Mouse (Mus musculus): Measurements from ENCODE around the gene Gata1.
"Not testable (repeated sequence)": the region's sequence is repeated elsewhere in the genome, so short reads cannot be mapped to it uniquely, and the experiment has no call there.

Gene Gata1

GRCm38 (mm10) chrX:7977892-7978291 lies at the start of gene Gata1:
Gene Gata1, minus strand, starts transcription at chrX:7978071.
- no peak for ATAC-seq (ENCODE audit: low TSS enrichment)

DNA sequence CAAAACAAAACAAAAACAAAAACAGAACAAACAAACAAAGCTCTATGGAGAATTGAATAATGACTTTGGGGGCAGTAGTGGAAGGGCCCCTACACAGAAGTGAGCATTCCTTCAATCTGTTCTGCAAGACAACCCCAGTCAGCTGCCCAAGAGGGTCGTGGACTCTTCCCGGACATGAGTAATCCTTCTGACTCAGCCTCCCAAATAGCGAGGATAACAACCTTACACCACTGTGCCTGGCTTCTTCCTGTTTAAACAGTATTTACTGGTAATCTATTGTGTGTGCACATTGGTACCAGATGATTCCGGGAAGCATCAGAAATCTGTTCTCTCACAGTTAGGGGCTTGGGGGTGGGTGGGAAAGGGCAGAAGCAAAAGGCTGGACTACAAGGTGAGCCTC lies 48.9 kb upstream of the Gata1 start:
- no peak for ATAC-seq (ENCODE audit: low TSS enrichment)

- ATAC-seq (ENCODE audit: low TSS enrichment) = no peak
Measured at GRCm38 (mm10) chrX:8024795-8025194, 46.9 kb upstream of the Gata1 start.

GRCm38 (mm10) chrX:8020111-8020778 lies 42.4 kb upstream of the Gata1 start:
- no peak for ATAC-seq (ENCODE audit: low TSS enrichment)

- ATAC-seq (ENCODE audit: low TSS enrichment) = no peak
Measured at GRCm38 (mm10) chrX:8018286-8018685, 40.4 kb upstream of the Gata1 start, which contains the start of gene Glod5. Gene Glod5, minus strand, starts transcription at chrX:8018492.

DNA sequence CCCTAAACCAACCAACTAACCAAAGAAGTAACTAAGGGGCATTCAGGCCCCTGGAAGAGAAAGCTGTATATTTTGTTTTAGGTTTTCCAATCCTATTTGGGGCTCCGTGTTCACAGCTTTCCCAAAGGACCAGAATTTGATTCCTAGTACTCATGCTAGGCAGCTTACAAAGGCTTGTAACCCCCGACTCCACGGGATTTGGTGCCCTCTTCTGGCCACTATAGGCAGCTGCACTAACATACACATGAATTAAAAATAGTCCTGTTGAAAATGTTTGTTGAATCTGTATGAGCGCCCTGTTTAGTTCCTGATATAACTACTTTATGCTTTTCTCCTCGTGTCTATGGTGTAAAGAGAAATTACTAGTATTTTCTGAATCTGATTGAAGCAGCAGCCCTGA lies 39.3 kb upstream of the Gata1 start:
- ATAC-seq (ENCODE audit: low TSS enrichment) = peak; percentile 55; the same call in 1 of the 2 replicates

GRCm38 (mm10) chrX:8015675-8016074 lies 37.8 kb upstream of the Gata1 start:
- not testable (repeated sequence) for ATAC-seq (ENCODE audit: low TSS enrichment)

GRCm38 (mm10) chrX:8013569-8014314 lies 35.9 kb upstream of the Gata1 start:
- no peak for ATAC-seq (ENCODE audit: low TSS enrichment)

DNA sequence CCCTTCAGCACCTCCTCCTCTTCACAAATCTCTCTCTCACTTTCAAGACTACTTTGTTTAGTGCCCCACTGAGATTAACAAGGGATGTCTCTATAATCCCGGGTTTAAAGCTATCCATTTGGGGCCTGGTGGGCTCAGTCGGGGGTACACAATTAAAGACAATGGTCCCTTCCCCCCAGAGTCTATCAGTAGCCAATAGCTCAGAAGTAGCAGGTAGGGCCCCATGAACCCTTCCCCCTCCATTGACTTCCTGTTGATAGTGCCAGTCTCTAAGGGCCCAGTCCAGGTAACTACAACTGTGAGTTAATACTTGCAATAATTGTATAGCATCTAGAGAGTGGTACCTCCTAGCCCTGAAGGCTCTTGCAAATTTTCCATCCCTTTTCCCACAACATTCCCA lies 35.3 kb upstream of the Gata1 start:
- no peak for ATAC-seq (ENCODE audit: low TSS enrichment)

DNA sequence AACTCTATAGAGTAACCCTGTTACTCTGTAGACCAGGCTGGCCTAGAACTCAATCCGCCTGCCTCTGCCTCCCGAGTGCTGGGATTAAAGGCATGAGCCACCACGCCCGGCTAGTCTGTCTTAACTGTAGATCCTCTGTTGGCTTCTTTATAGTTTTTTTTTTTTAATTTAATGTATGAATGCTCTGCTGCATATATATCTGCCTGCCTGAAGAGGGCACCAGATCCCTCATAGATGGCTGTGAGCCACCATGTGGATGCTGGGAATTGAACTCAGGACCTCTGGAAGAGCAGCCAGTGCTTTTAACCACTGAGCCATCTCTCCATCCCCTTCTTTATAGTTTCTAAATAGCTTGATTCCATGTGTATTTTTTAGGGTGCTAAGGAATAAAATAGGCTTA lies 31.5 kb upstream of the Gata1 start:
- not testable (repeated sequence) for ATAC-seq (ENCODE audit: low TSS enrichment)

- no peak for ATAC-seq (ENCODE audit: low TSS enrichment)
Measured at GRCm38 (mm10) chrX:8008543-8008942, 30.7 kb upstream of the Gata1 start.

DNA sequence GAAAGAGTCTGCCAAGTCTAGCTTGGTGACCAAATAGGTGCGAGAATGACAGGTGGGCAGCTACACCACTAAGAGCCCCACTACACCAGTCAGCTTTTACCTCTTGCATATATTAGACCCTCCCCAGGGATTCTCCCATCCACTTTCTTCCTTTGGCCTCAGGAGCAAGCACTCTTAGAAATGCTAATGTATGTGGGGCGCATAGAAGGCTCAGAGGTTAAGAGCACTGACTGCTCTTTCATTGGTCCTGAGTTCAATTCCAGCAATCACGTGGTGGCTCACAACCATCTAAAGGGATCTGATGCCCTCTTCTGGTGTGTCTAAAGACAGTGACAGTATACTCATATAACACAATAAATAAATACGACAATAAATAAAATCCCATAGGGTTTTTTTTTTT lies 25.1 kb upstream of the Gata1 start:
- ATAC-seq (ENCODE audit: low TSS enrichment) = no peak

GRCm38 (mm10) chrX:8002001-8002400 lies 24.1 kb upstream of the Gata1 start:
- ATAC-seq (ENCODE audit: low TSS enrichment) = no peak

DNA sequence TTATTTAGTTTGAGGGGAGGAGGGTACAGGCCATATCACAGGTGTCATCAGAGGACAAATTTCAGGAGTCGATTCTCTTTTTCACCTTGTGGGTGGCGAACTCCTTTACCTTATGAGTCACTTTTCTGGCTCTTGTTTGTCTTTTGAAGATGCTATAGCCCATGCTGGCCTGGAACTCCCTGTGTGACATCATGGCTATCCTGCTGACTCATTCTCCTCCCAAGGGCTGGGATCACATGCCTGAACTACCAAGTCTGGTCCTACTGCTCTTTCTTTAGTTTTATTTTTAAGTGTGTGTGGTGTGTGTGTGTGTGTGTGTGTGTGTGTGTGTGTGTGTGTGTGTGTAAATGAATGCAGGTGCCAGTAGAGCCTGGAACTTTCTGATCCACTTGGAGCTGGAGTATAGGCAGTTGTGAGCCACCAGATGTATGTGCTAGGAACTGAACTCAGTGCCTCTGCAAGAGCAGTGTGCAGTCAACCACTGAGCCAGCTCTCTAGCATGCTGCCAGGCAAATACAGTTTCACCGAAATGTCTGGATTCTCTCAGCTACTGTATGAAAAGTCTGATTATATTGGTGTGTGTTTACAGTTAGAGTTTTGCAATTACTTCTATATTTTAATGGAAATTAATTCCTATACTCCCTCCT lies 22.8 kb upstream of the Gata1 start:
- ATAC-seq (ENCODE audit: low TSS enrichment) = no peak

GRCm38 (mm10) chrX:7993068-7993735 lies 15.3 kb upstream of the Gata1 start:
- ATAC-seq (ENCODE audit: low TSS enrichment) = no peak

DNA sequence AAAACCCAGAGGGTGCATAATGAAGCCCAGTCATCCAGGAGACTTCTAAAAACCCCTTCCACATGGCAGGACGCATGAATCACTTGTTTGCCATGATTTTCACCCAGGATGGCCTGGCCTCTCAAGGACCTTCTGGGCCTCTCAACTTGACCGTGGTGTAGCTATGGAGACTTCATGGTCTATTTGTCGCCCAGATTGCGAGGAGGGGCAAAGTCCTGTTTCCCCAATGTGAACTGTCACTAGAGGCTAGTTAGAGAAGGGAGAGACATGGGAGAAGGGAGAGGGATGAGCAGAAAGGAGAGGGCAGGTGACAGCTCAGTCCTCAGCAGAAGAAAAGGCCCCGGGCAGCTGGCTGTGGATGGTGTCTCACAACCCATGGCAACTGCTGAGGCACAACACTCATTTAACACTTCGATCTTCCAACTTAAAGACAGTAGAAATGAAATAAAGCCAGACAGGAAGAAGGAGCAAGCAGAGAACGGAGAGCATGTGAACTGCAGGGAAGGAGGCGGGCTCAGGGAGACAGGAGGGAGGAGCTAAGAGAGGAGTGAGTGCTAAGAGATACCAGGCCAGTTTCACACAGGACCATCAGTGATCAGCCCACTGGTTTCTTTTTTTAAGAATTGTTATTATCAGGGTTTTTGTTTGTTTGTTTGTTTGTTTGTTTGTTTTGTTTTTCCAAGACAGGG lies 14.7 kb upstream of the Gata1 start:
- ATAC-seq (ENCODE audit: low TSS enrichment) = no peak

DNA sequence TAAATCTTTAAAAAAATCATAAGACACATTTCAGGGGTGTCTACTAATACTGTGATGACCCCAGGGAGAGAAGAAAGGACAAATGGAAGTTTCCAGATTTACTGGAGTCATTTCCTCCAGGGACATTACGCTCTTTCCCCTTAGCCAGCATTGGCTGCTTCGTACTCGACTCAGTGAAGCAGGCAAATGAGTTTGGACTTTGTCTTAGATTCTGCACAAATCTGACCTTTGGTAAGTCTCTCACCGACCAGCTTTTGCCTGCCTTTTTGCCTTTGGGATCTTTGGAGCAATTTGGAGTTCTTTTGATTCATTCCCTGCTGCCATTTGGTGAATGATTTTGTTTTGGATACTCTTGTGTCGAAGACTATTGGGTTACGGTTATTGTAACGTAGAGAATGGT lies 3.5 kb upstream of the Gata1 start:
- ATAC-seq (ENCODE audit: low TSS enrichment) = no peak

DNA sequence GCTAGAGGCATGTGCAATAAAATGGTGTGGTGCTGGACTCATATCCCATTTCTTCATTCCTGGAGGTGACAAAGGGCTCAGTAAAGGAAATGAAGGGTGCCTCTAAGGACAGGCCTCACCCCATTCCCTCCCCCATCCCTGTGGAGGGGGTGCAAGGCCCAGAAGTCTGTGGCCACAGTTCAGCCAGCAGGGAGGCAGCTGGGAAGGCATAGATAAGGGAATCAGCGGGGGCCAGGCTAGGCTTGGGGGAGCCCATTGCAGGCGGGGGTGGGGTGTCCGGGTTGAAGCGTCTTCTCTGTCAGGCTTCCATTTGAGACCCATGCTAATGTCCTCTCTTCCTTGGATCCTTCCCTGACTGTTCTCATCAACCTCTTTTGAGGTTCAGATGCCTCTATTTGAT lies 6.6 kb downstream of the Gata1 start:
- ATAC-seq (ENCODE audit: low TSS enrichment) = no peak

DNA sequence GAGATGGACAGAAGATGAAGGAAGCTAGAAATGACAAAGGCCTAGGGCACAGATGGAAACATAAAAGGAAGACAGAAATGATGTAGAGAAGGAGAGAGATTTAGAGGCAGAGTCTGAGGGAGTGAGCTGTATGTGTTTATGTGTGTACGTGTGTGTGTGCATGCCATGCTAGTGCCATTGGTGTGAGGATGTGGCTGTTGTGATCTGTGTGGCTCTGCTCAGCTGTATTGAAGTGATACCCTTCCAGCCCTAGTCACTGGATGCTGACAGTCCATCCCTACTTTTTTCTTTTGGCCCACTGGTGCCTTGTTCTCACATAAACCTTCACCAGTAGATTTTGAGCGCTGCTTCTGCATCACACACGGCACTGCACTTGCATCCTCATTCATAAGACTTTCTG lies 9.0 kb downstream of the Gata1 start:
- ATAC-seq (ENCODE audit: low TSS enrichment) = no peak

DNA sequence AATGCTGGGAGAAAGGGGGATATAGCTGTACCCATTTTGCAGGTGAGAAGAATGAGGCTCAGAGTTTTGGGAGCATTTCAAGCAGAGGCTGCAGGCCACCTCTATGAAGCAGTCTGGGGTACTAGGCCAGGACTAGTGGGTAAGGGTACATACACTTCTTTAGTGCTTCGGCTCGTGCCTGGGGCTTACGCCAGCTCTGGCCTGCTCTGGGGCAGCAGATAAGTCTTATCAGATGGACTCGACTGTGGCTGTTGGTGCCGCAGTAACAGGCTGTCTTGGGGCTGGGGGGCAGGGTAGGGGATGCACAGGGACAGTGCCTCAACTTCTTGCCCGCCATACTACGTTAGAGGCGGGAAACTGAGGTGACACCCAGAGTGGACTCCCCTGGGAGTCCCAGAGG lies 9.6 kb downstream of the Gata1 start:
- no peak for ATAC-seq (ENCODE audit: low TSS enrichment)

GRCm38 (mm10) chrX:7967596-7968201 lies 10.2 kb downstream of the Gata1 start:
- ATAC-seq (ENCODE audit: low TSS enrichment) = no peak
